Mouse (Mus musculus) lung, adult 2 months (tissue): ENCODE data around the gene Ppm1n. TPM values are rescaled to one million over a fixed set of nuclear protein-coding genes. Genes with fewer than 3 reads are reported as not detected.

Source experiments
- DNase-seq: peaks from one replicate; pipeline ENCODE4 v3.0.0; 2022
- H3K4me1 ChIP-seq: fragments of 200-500 bp; 2 replicates; pipeline ENCODE4 v1.6.1; 2011; ENCODE audit warnings: low read length; ENCODE audit not compliant: control insufficient read depth, insufficient read depth
- H3K4me3 ChIP-seq: fragments of 200-500 bp; replicated peaks from 2 replicates; pipeline ENCODE3; 2011; ENCODE audit warnings: low read depth, mild to moderate bottlenecking, control low read depth, low read length; ENCODE audit errors: extremely low read depth
- CTCF ChIP-seq: fragments of 200-500 bp; IDR thresholded peaks from 2 replicates; pipeline ENCODE4 v1.5.1; 2011; ENCODE audit warnings: mild to moderate bottlenecking, low read length, control low read depth; ENCODE audit not compliant: insufficient read depth
- POLR2A ChIP-seq: fragments of 200-500 bp; IDR thresholded peaks from 2 replicates; pipeline ENCODE4 v1.6.1; 2011; ENCODE audit warnings: low read depth, mild to moderate bottlenecking, control low read depth, low read length, borderline replicate concordance; ENCODE audit errors: extremely low read depth
- WGBS: fragments of 180-500 bp; shearing (Covaris S2); methylation state at CpG from one replicate; pipeline ENCODE4 v1.1.7; 2018; 5-methylcytosine and 5-hydroxymethylcytosine counted together
- polyA plus RNA-seq: library from polyadenylated mRNA; depleted of rRNA; stranded (reverse); fragments of >200 nt; gene quantifications from 2 replicates; pipeline ENCODE4 v1.2.3, GENCODE M21; 2012

The Ppm1n gene
- polyA plus RNA-seq, 1 experiment, result 0.36 TPM

DNA sequence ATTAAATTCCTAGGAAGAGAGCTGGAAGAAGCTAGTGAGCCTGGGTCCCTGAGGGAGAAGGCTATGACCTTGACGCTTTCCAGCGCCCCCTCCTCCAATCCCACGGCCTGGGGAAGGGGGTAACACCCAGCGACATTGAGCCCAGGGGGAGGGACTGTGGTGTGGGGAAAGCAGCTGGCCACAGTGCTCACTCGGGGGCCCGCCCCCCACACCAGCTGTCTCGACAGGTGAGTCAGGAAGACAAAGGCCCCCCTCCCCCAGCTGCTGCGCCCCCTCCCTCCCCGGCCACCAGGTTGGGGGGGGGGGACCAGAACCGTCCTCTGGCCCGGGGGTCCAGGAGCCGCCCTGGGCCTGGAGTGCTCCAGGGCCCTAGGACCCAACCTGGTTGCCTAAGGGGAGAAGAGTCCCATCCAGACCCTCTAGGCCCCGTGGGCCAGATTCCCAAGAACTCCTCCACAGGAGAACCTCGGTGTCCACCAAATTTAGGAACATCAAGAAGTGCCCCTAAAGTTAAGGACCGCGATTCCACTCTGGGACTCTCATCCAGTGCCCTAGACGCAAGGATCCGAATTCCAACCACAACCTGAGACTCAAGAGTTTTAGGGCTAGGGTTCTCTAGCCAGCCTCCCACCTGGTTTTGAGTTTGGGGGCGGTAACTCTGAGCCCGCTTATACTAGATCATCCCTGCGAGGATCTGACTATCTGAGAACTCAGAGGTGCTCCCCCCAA lies 9.2 kb downstream of the Ppm1n start:
- WGBS, result 2% methylated on average over 20 of the region's 21 CpGs
- peak; percentile 34 for DNase-seq
- Histone ChIP-seq H3K4me3 (peak overlapping the region; percentile 90), H3K4me1 (peaks cover 25% of the 10 kb centered on the region)
- no peak for TF ChIP-seq POLR2A
- no peak for TF ChIP-seq CTCF

DNA sequence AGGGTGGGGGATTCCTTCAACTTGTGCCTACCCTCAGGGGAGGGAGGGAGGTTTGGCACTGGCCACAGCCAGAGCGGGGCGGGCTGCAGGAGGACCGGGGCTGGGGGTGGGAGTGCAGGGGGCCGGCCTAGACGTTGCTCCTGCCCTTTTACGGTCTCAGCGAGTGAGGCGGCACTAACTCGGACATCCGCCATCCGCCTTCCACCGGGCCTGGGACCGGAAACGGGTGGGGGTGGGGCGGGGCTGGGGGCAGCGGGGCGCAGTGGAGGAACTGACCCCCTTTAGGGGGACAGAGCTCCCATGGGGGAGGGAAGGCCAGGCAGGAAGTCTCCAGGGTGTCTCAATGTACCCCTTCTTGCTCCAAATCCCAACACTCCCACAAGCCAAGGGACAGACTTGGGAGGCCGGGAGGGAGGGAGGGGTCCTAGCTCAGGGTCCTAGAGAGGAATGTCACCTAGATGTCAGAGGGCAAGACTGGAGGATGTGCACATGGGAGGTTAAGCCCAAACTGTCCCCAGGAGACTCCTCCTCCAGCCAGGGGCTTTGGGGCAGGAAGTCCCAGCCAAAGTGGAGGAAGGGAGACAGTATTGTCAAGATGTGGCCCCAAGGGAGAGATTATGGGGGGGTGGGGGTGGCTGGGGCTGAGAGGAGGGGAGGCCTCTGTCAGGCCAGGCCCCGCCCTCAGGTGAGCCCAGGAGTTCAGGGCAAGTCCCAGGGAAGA lies 10.0 kb downstream of the Ppm1n start:
- 0% methylated on average over 19 of the region's 19 CpGs for WGBS
- peak; percentile 57 for DNase-seq

DNA sequence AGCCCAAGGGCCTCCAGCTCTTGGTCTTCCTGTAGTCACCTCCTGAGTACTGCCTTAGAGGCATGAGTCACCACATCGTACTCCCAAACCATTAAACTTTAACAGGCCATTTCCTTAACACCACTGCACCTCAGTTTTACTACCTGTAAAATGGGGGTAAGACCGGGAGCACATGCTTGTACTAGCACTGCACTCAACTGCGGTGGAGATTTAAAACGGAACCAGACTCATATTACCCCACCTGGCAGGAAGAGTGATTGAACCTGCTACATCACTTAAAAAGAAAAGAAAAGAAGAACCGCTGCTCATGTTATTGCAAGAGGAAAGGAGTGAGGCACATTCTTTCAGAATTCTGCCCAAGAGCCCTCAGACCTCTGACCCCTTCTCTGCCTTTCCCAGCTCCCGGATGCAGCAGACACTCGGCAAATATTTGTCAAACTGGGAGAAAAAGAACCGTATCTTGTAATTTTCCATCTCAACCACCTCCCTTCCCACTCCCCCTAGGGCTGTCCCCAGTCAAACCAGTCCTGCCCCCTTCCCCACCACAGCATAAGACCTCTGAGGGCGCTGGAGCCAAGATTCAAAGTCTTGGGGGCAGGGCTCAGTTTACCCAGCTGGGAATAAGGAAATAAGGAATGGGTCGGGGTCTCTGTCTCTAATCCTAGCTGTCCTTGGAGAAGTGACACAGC lies 10.7 kb downstream of the Ppm1n start:
- peak overlapping the region; percentile 90 for H3K4me3 ChIP-seq
- TF ChIP-seq CTCF, result no peak
- TF ChIP-seq POLR2A, result no peak
- WGBS, result 7% methylated on average over 10 of the region's 10 CpGs
- DNase-seq, result no peak
- H3K4me1 ChIP-seq, result peaks cover 25% of the 10 kb centered on the region

More for the DNA sequence above, 10.0 kb downstream of the Ppm1n start:
- Histone ChIP-seq H3K4me3 (peak overlapping the region; percentile 90), H3K4me1 (peaks cover 25% of the 10 kb centered on the region)
- TF ChIP-seq CTCF, result no peak
- TF ChIP-seq POLR2A, result peak; percentile 40; the same call in 1 of the 2 replicates

GRCm38 (mm10) chr7:19267051-19267450 lies 12.8 kb downstream of the Ppm1n start:
- H3K4me1 ChIP-seq, result peaks cover 25% of the 10 kb centered on the region
- DNase-seq, result peak; percentile 45
- TF ChIP-seq CTCF (no peak), POLR2A (no peak; the same call in 1 of the 2 replicates)
- 31% methylated on average over 10 of the region's 10 CpGs for WGBS
- H3K4me3 ChIP-seq, result no peak overlapping the region

- no peak for TF ChIP-seq CTCF
- TF ChIP-seq POLR2A, result no peak
- no peak for DNase-seq
- H3K4me1 ChIP-seq, result peaks cover 25% of the 10 kb centered on the region
- H3K4me3 ChIP-seq, result no peak overlapping the region
- 43% methylated on average over 10 of the region's 10 CpGs for WGBS
Observed at GRCm38 (mm10) chr7:19265928-19266822, 13.7 kb downstream of the Ppm1n start.

- 67% methylated on average over 7 of the region's 7 CpGs for WGBS
- TF ChIP-seq POLR2A, result no peak
- TF ChIP-seq CTCF, result no peak
- no peak for DNase-seq
- H3K4me3 ChIP-seq, result no peak overlapping the region
- H3K4me1 ChIP-seq, result peaks cover 25% of the 10 kb centered on the region
Observed at GRCm38 (mm10) chr7:19265147-19265546, 14.7 kb downstream of the Ppm1n start.

- no peak for TF ChIP-seq POLR2A
- no peak for TF ChIP-seq CTCF
- WGBS, result 26% methylated on average over 3 of the region's 3 CpGs
- Histone ChIP-seq H3K4me3 (no peak overlapping the region), H3K4me1 (no peaks in the 10 kb centered on the region; the same call in 1 of the 2 replicates)
- DNase-seq, result no peak
Observed at GRCm38 (mm10) chr7:19258336-19258735, 21.5 kb downstream of the Ppm1n start.

DNA sequence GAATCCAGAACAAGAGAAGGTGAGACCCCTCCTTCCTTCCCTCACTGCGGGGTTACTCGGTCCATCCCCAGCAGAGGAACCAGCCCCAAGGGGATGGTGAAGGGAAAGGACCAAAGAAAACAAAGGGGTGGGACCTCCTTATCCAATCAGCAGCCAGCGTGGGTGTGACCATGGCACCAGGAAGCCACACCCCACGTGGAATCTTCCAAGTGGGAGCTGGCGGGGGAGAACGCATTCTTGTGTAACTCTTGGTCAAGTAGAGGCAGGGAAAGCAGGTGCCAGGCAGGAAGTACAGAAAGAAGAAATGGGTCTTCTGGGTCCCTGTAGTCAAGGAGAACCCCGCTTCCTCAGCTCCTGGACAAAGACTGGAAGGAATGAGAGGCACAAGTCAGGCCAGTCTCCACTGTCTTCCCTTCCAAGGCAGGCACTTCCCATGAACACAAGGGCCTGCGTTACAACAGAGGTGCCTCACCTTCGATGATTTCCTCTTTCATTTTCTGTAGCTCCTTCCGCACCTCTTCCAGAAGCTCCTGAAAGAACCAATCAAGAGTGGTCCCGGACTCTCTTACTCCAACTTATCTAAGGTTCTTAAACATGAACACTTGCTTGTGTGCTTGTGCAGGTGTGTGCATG lies 22.4 kb downstream of the Ppm1n start:
- H3K4me3 ChIP-seq, result peak overlapping the region; percentile 11
- H3K4me1 ChIP-seq, result no peaks in the 10 kb centered on the region; the same call in 1 of the 2 replicates
- peak; percentile 81 for DNase-seq
- WGBS, result 30% methylated on average over 11 of the region's 11 CpGs
- TF ChIP-seq CTCF (no peak), POLR2A (0 out of 2 replicates have a peak, but pooled peaks have one; percentile 31)

GRCm38 (mm10) chr7:19256567-19256966 lies 23.3 kb downstream of the Ppm1n start:
- no peak for DNase-seq
- TF ChIP-seq CTCF (no peak), POLR2A (no peak)
- Histone ChIP-seq H3K4me1 (no peaks in the 10 kb centered on the region; the same call in 1 of the 2 replicates), H3K4me3 (no peak overlapping the region)
- 72% methylated on average over 7 of the region's 7 CpGs for WGBS
